Mouse (Mus musculus) liver, adult 2 months (tissue): ENCODE measurements around the gene Gm48551.

Experiments
- CTCF ChIP-seq: fragments of 200-500 bp; IDR thresholded peaks from 2 replicates; pipeline ENCODE4 v1.5.1; 2011; ENCODE audit warnings: low read depth, low read length, control low read depth
- POLR2A ChIP-seq: fragments of 200-500 bp; IDR thresholded peaks from 2 replicates; pipeline ENCODE4 v1.6.1; 2011; ENCODE audit warnings: low read length, control low read depth; ENCODE audit not compliant: insufficient read depth; ENCODE audit errors: extremely low read depth

DNA sequence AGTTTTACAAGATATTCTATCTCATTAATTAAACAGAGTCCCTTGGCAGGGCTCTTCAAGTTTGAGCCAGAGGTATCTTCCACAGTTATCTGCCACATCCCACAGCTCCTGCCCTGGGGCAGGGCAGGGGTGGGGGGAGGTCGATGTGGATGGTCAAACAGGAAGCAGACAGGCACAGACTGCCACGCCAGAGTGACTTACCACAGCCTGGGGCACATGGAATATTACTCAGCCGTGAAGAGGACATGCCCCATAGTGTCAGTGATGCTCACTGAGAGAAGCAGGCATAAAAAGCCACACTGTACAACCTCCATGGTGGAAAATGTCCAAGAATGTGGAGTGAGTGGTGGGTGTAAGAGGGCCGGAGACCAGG is 39.1 kb upstream of the Gm48551 start:
- TF ChIP-seq CTCF (no peak), POLR2A (no peak)
